Mouse (Mus musculus) cerebellum, adult 8-10 months (tissue): ENCODE measurements around the gene Ascl5.
A peak's percentile ranks its signal among the peaks of the same experiment; 100 is the strongest.

Source experiments
- DNase-seq: peaks from one replicate; pipeline ENCODE4 v3.0.0; 2022

Ascl5 gene

DNA sequence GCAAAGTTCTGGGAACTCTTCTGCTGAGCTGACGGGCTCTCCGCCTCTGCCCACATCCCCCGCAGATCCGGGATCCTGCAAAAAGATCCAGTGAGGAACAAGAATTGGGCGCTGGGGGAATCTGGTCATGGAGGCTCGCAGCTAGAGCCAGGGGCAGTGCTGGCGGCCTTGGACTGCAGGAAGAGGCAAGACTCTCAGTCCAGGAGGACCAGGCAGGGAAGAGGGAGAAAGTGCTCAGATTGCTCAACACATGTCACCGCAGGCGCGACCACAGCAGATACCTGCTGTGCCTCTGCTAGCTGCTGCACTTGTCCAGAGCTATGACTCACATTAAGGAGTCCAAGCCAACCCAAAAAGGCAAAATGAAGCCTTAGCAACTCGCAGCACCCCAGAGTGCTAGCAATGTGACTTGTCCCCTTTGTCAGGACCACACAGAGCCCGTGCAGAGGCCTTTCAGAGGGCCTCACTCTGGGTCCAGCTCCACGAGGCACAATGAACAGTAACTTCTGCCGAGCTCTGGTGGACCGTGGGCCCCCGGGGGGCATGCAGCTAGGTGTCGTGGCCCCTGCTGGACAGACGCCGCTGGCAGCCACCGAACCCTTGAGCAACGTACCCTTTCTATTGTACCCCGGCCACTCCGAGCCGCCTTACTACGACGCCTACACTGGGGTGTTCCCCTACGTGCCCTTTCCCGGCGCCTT lies at the start of gene Ascl5:
Ascl5 (plus strand) TSS at position 493 of the 701 bp plus-strand sequence.
- no peak for DNase-seq

- DNase-seq: no peak
Measured at GRCm38 (mm10) chr1:136001438-136001837, 49.2 kb upstream of the Ascl5 start.

DNA sequence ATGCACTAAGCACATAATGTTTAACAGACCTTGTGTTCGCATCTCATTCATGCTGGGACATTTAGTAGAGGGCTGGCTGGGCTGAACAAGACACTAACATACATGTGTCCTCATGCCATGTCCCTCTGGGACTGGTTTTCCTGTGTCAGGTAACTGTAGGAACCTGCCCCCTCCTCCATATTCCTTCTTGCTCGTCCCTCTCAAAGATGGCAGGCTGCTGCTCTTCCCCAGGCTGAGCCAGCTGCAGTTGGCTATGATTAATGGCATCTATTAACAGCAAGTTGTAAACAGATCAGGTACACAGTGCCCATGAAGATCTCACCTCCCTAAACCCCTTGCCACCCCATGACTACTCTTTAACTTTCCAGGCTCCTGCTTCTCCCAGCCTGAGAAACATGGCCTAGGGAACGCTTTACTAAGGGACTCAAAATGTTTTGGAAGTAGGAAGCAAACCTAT lies 44.3 kb upstream of the Ascl5 start, which contains the start of gene Igfn1:
Igfn1 (minus strand) TSS at position 51 of the 457 bp plus-strand sequence.
- no peak for DNase-seq

DNA sequence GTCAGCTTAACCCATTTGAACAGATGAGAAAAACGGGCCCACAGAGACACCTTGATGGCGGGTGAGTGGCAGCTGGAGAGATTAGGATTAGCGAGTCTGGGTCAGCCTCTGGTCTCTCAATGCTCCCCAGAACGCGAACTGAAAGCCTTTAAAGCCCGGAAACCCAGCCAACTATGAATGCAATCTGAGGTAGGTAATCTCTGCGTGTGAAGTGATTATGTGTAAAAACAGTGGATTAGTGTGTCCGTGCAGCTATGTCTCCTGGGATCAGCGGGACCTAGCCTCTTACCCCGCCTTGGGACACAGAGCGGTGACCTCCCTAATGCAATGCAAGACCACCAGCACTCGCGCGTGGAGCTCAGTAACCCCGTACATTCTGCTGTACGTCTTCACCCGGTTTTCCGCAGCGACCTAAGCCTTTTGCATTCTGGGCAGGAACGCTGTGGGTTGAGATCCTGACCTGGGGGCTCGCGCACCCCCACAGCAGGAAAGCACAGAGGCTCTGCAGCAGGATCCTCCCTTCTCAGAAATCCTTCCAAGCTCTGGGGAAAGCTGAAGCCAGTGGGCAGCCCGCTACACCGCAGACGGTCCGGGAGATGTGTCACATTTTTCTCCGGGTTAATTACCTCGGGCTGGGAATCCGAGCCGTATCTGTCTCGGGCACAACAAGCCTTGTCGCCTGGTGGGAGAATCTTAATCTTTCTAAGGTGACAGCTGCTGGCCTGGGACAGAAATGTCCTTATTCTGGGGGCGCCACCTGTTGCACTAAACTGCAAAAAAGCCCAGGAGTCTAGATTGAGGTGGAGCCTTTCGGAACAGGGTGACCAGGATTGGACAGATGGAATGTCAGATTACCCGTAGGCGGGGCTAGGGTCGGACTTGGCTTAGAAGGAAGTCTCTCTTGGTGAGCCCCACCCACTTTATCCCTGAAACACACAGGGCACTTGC lies 43.1 kb upstream of the Ascl5 start, which contains the start of gene Tmem9:
Tmem9 (plus strand) TSS at position 940 of the 948 bp plus-strand sequence.
- DNase-seq: peak; percentile 10

- no peak for DNase-seq
Measured at GRCm38 (mm10) chr1:136008159-136008533, 42.5 kb upstream of the Ascl5 start.

GRCm38 (mm10) chr1:136010247-136010646 lies 40.4 kb upstream of the Ascl5 start:
- no peak for DNase-seq

DNA sequence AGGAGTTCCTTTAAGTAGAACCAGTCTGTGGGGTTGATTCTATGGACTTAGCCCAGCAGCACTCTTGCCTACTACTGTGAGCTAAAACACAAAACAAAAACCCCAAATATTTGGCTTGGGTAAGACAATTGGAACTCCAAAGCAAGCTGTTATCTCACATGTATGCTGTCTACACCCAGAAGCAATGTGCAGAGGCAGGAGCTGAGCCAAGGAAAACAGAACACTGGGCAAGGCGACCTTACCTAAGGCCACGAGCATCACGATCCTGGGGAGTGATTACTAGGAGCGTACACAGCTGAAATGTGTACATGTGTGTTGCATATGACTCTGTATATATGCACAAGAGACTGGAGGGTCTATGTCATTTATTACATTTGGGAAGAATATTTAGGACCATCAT lies 37.1 kb upstream of the Ascl5 start:
- DNase-seq: no peak

DNA sequence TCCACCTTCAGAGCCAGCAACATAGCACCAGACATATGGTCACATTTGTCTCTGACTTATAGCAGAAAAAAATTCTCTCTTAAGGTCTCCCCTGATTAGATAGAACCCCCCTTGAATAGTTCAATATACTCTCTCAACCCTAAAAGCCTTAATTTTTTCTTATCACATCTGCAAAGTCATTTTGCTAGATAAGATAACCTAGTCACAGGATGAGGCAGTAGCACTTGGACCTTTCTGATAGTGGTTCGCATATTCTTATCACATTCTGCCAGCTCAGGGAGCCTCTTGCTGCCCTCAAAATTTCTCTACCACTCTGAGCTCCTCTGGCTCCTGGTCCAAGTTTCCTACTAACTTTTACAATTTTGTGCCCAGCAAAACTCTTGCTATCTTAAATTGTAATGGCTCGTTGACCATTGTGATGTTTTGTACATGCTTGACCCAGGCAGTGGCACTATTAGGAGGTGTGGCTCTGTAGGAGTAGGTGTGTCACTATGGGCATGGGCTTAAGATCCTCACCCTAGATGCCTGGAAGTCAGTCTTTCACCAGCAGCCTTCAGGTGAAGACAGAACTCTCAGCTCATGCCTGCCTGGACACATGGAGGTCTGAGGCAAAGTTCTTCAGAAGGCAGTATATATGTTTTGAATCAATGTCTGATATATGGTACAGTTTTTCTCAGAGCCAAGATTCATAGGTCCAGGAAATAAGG lies 35.7 kb upstream of the Ascl5 start:
- DNase-seq: no peak

DNA sequence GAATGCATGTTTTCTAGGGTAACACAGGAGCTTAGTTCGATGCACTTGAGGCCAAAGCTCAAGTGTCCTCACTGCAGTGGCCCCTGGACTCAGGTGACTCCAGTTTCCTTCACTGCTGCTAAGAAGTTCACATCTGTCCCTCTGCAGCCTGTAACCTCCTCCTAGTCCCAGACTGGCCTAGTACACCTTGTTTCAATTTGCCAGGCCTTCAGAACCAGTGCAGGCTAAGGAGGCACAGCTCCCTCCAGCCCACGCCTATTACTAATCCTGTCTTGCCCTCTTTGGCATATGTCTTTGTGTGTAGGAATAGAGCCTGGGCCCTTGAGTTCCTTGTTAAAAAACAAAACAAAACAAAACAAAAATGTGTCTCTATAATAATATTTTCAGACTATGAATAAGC lies 33.3 kb upstream of the Ascl5 start:
- DNase-seq: peak; percentile 23

DNA sequence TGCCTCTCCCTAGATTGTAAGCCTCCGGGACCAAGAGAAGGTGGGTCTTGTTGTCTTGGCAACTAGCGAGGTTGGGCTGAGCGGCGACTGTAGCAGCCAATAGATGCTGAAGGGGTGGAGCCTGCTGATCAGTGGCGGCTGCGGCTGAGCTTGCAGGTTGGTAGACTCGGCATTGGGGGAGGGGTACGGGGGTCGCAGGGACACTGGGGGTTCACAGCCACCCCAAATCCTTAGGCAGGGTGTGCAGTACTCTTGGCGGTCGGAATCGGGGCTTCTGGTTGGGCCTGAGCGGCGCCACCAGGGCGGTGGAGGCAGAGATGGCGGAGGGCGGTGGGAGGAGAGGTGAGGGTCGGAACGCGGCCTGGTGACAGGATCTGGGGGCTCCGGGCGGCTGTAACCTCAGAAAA lies 32.7 kb upstream of the Ascl5 start:
- DNase-seq: peak; percentile 93

- peak; percentile 43 for DNase-seq
Measured at GRCm38 (mm10) chr1:136018390-136019189, 32.0 kb upstream of the Ascl5 start.

- no peak for DNase-seq
Measured at GRCm38 (mm10) chr1:136030201-136030600, 20.4 kb upstream of the Ascl5 start.

GRCm38 (mm10) chr1:136031697-136032096 lies 18.9 kb upstream of the Ascl5 start:
- no peak for DNase-seq

- DNase-seq: no peak
Measured at GRCm38 (mm10) chr1:136032961-136033360, 17.6 kb upstream of the Ascl5 start.

DNA sequence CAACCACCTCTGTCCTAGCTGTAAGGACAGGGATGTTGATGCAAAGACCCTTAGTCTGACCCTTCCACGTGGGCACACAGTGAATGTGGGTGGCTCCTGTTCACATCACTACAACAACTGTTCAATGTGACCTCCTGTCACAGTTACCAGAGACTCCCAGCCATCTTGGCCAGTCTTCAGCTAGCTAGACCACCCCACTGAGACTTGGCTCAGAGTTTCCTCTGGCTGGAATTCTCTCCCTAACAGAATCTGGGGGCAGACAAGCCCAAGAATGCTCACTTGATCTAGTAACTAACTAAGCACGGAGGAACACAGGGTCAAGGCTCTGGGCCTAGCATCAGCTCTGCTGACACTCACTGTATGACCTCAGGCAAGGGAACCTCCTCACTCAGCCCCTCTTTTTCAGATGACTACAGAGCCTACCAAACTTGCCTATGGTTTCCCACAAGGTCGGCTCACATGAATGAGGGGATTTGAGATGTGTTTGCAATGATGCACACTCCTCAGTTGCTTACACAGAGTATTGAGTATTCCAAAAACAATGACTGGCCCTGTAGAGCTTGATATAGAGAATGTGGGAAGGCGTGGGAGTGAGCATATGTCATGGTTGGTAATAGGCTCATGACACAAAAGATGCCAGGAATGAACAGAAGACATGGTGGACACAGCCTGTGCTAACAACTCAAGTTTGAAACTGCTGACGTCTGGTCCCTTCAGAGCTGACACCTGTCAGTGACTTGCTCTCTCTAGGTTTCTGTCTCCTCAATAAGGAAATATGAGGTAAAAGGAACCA lies 11.7 kb upstream of the Ascl5 start:
- DNase-seq: no peak

DNA sequence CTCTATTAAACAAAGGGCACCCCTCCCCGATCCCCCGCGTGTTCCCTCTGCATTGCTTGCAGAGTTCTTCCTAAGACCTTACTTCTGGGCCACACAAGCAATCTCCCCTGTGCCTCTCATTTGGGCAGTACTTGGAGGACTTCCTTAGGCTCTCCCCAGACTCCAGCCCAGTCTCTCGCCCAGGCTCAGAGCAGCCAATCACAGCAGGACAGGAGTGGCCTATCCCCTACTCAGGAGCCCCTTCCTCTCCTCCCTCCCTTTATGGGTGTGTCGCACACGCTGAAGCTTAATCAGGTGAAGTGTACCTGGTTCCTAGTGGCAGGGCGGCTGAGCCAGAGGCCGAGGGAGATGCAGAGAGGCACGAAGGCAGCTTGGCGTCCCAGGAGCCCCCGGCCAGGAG lies 10.2 kb upstream of the Ascl5 start:
- no peak for DNase-seq

GRCm38 (mm10) chr1:136040874-136041273 lies 9.7 kb upstream of the Ascl5 start:
- no peak for DNase-seq

- peak; percentile 54 for DNase-seq
Measured at GRCm38 (mm10) chr1:136045774-136046173, 4.8 kb upstream of the Ascl5 start.

DNA sequence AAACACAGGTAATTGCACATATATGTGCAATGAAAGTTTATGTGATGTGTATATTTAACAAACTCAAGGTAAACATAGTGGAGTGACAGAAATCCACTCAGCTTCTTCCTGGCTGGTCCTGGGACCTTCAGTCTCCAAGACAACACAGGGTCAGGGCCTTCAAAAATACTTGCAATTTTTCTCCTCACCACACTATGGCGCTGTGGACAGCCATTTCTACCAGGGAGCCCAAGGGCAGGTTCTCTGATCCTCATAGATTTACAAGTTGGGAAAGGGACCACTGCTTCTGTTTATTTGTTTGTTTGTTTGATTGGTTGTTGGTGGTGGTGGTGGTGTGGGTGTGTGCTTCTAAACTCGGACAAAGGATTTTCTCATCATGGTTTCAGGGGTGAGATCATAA lies 3.2 kb upstream of the Ascl5 start:
- DNase-seq: no peak

- no peak for DNase-seq
Measured at GRCm38 (mm10) chr1:136047894-136048293, 2.7 kb upstream of the Ascl5 start.

- DNase-seq: no peak
Measured at GRCm38 (mm10) chr1:136051013-136051315, 360 bp downstream of the Ascl5 start.

- DNase-seq: peak; percentile 67
Measured at GRCm38 (mm10) chr1:136051465-136051864, 861 bp downstream of the Ascl5 start.
